Mouse (Mus musculus): Measurements from ENCODE around the gene Mylk.

The Mylk gene

DNA sequence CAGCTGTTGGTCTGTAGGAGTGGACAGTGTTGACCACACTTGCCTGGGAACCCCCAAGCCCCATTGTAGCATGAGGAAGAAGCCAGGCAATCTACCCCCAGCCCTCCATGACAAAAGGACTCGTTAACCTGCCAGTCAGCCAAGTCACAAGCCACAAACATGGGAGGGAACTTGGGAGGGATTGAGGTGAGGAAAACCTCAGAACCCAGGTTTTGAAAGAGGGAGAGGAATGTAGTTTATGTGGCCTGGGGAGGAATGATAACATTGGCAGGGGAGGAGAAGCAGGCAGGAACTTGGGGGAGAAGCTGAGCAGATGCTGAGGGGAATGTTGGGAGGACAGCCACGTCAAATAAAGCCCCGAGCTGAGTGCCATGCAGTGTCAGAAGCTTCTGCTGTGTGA lies 196.9 kb downstream of the Mylk start:
- no peak for DNase-seq (ENCODE audit: low read depth)

DNA sequence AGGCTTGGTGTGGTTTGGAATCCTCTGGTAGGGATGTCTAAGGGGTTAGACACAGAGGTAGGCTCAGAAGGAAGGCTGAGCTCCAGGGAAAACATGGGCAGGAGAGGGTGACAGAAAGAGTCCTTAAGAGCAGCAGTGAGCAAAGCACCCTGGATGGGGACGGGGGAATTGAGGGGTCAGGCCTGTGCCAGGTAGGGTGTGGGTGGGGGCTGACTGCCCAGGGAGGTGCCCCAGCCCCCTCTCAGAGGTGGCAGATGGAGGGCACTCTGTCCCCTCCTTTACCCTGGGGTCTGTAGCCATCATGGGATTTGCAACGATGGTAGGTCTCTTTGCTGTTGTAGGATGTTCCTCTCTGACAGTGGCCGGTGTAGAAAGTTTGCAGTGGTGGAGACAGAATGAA lies 201.3 kb downstream of the Mylk start:
- DNase-seq (ENCODE audit: low read depth): no peak

DNA sequence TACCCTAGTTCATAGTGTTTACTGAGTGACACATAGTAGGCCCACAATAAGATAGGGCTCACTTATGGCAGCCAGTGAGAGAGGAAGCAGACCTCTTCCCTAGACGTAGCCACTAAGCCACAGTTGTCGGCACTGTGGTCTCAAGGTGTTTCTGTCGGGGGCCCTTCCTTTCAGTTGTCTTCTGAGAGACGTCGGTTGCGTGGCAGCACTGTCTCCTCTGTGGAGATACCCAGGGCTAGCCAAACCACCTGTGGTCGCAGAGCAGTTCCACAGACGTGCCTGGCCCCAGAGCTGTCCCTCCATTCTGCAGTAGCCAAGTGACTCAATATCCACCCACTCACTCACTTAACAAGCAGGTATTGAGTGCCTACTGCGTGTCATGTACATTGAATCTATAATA lies 205.9 kb downstream of the Mylk start:
- DNase-seq (ENCODE audit: low read depth): no peak

DNA sequence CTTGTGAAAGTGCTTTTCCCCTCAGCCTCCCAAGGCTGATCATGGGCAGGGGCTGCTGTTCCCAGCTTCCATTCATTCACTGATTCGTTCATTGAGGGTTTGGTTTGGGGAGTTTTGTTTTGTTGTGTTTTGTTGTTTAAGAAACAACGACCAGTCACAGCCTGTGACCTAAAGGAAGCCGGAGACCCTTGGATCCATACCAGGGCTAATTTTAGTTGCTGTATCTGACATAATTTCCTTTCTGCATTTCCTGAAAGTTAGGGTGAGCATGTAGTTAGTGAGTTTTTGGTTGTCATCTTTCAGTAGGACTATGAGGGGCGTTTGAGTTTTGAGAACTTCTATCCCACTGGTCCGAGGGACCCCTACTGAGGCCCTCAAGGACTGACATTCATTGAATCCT lies 207.2 kb downstream of the Mylk start:
- no peak for DNase-seq (ENCODE audit: low read depth)

DNA sequence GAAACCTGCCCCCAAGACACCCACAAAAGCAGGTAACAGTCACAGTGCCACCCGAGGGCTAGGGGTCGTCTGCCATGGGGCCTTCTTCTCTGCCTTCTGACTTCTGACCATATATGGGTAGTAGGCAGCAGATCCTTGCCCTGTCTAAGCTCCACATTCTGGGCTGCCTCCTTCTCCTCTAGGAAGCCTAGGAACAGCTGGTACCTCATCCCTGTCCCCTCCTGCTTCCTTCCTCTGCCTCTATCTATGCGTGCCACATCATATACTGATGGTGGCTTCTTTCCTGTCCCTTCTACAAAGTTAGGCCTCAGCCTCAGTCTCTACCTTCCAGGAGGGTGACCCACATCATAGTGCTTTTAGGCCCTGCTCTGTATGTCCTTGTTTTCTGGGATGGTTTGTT lies 207.8 kb downstream of the Mylk start:
- DNase-seq (ENCODE audit: low read depth): no peak

DNA sequence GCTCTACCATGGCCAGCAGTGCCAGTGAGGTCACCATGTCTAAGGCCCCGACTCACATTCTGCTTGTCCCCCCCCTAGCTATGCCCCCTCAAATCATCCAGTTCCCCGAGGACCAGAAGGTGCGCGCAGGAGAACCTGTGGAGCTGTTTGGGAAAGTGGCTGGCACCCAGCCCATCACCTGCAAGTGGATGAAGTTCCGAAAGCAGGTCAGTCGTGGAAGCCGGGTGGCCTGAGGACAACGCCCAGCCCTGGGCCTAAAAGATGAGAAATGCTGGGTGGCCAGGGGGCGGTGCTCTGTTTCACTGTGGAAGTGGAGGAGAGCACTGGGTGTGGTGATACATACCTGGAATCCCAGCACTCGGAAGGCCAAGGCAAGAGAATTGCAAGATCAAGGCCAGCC lies 208.5 kb downstream of the Mylk start:
- DNase-seq (ENCODE audit: low read depth): no peak

DNA sequence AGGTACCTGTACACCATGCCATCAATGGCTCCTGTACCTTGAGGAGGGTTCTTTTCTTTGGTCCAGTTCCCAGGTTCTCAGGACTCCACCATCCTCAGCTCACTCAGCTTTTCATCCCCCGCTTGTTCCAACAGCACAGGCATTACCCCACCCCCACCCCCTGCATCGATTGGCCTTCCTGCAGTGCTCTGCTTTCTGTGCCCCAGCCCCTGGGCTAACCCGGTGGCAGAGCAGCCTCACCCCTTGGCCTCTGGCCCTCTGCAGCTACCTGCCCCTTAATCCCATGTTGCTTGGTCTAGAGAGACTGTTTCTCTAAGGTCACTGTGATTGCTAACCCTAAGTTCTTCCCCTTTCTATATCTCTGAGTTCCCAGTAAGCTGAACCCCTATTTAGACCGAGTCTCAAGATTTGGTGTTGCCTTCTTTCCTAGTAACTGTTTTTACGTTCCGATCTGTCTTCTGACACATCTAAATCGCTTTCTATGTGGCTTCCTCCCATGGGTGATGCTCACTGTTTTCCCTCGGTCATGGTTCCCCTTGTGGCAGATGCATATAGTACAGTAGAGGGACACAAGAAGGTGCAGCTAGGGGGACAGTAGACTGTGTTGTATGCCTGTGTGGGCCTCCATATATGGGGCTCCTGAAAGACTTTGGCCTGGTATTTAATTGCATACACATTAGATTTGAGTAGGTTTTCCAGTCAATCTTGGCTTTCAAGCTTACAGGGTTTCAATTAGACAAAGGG lies 212.6 kb downstream of the Mylk start:
- no peak for DNase-seq (ENCODE audit: low read depth)

DNA sequence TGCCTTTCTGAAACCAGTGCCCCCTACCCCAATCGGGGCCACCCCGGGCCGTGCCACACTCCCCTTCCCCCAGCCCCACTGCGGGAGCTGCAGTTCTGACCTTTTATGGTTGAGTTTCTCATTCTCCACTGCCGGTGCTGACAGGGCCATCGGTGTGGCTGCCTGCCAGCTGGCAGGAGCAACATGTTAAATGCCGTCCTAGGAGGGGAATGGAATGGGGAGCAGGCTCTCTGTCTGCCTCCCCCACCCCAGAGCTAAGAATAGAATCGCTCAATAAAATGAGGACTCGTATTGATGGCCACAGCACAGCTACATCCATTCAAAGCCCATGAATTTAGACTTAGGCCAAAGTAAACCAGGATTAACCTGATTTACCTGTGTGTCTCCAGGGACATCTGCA lies 213.7 kb downstream of the Mylk start:
- DNase-seq (ENCODE audit: low read depth): no peak

DNA sequence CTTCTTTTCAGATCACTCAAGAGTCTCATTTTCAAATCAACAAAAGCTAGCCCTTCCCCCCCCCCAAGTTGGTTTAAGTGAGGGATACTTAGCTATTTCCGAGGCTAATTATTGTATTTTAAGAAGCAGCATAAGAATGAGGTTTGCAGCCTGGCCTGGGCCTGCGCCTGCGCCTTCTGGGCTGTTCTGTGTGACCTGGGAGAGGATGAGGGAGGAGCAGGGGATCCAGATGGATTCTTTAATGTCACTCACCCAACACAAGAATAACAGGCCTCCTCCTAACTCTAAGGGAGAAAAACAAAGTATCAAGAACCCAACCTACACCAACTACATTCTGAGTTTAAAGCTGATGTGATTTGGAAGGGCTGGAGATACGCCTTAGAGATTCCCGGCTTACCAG lies 214.3 kb downstream of the Mylk start:
- no peak for DNase-seq (ENCODE audit: low read depth)

DNA sequence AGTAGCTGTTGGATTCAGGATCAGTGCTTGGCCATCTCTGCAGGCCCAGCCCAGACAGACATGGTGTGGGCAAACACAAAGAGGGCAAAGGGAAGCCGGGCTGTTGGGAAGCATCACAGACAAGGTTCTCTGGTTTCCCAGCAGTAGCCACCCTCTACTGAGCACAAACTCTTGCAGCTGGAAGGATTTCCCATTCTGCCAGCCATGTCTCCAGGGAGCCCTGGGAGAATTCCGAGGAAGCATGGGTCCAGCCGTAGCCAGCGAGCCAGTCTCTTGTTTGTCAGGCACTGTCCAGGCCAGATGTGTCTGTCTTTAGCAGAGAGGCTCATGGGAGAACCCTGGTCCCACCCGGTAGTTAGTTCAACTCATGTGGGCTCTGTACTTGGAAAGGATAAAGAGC lies 215.2 kb downstream of the Mylk start:
- DNase-seq (ENCODE audit: low read depth): no peak

DNA sequence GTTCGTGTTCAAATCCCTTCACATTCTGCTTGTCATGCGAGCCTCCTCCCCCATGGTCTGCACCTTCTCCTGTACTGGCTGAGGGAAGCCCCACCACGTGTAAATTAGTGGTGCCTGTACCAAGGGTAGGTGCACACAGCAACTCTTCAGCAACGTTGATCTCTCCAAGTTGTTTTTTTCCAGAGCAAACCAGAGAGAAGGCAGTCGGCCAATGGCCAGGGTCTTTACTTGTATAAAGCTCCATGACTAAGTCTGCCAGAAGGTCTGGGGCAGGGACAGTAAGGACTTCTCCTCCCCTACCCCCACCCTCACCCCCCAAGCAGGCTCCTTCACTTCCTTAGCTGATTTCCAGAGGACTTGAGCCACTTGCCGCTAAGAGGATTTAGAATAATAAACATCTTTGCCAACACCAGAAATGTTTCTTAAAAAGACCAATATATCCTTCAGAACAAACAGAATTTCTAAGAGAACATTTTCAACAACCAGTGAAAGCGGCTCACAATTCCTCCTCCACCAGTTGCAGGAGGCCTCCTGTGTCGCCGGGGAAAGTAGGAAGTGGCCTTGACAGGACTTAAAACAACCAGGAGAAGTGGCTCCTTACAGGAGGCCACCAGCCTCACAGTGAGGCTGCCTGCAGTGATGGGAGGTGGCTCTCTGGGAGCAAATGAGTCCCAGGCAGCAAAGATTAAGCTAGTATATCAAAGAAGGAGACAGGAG lies 216.0 kb downstream of the Mylk start:
- no peak for DNase-seq (ENCODE audit: low read depth)

DNA sequence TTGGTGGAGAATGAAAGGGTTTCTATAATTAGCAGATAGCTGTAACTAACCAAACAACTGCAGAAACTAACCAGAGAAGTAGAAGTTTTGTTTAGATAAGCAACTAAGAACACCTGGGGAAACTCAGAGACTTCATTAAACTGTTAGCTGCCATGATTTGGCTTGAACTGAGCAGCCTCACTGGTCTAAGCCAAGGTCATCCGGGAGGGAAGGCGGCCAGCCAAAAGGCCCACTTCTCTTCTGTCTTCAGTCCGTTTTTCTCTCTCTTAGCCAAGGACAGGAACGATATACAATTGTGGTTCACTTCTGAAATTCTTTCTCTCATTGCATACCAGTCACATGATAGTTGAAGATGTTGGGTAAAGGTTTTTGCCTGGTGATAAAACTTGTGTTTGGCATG lies 217.3 kb downstream of the Mylk start:
- no peak for DNase-seq (ENCODE audit: low read depth)

DNA sequence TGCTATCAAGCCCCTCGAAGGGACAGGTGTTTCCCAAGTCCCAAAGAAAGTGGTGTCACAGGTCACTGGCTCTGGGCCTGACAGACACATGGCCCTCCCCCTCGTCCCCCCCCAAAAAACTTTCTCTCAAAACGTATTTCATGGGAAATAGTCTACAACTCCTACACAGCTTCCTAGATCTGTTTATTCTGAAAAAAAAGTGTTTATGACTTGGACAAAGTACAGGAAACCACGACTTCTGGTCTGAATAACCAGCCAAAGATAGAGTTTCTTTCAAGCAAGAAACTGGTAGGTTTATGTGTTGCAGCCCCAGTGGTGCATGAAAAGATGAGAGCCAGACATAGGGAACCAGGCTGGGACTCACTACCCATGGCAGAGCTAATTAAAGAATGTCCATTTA lies 218.0 kb downstream of the Mylk start:
- DNase-seq (ENCODE audit: low read depth): no peak

DNA sequence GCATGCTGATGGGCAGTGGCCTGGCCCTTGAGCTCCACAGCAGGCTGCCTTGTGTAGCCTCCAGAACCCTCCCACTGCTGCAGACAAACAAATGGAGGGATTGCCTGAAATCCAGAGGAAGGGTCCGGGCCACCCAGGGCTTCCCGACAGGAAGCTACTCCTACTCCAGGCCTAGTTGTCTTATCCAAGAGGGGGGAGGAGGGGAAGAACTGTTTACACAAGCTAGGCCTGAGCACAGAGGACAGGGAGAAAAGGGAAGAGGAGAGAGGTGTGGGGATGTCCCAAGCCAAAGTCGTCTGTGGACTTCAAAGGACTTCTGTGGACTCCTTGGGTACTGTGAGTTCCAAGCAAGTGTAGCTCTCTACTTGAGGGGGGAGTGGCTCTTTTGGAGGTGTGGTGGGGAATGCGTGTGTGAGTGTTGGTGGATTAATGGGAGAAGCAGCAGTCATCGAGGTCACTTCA lies 221.6 kb downstream of the Mylk start:
- no peak for DNase-seq (ENCODE audit: low read depth)

DNA sequence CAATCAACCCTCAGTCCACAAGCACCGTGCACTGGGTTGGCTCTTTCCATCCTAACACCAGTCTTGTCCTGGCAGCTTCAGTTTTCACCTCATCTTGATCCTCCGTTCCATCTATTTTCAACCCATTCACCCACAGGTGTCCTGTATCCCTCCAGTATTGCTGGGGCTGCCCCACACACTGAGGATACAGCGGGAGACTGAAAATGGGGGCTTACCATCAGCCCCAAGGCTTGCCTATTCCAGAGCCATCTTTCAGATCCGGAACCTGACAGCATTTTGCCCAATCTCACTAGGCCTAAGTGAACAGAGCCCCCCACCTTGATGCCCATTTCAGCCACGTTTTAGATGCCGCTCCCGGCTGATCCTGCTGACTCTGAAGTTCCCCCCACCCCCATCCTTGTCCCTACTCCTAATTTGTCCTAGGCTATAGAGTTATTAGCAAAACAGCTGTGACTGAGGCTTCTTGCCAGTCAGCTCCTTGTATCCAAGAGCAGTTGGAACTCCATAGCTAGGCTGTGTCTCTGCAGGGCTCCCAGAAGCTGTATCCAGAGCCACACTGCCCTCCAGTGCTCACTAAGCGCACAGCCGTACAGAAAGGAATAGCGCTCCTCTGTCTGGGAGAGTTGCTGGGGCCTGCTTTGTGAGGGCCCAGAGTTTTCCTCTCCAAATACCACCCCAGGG lies 222.2 kb downstream of the Mylk start:
- no peak for DNase-seq (ENCODE audit: low read depth)

DNA sequence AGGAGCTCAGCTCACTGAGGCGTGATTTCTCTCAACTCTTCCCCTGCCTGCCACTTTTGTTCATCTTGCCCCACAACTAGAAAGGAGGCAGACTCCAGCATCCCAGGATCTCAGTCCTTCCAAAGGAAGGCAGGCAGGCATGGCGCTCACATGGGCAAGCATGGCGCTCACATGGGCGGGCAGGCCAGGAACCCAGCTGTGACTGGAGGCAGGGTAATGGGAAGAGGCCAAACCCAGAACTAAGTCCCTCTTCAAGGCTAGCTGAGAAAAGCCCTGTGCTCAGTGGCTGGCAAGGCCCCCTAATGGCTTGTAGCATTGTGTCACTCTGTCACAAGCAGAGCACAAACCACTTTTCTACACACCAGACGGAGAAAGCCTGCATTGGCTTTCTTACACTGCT lies 223.2 kb downstream of the Mylk start:
- no peak for DNase-seq (ENCODE audit: low read depth)

DNA sequence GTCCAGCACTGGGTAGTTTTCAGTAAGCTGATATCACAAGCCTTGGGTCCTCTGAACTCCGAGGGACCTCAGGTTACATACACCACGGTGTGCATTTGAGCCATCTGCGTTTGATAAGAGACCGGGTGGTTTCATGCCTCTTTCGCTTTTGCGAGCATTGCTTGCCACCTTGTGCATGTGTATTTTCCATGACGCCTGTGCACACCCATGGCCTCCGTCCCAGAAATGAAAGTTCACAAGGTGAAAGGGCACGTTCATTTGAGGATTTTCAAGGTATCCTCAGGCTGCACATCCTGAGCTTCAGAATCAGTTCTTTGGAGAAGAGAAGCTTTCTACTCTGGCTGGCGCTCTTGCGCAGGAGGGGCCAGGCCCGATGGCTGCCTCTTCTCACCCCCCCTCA lies 227.5 kb downstream of the Mylk start:
- DNase-seq (ENCODE audit: low read depth): no peak

DNA sequence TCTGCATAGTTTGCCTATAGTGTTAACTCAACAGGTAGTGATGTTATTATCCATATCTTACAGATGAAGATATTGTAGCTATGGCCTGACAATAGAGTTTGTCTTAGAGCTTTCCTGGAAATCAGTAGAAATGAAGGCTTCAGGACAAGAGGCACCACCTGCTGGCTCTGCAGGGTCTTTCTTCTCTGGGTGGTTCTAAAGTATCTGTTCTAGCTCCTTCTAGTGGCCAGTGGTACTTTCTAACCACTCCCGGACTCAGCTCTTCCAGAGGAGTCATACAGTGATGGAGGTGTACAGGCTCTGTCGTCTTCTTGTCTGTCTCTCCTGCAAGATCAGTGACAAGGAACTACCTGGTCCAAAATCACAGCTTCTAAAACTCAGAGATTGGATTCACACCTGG lies 230.5 kb downstream of the Mylk start:
- DNase-seq (ENCODE audit: low read depth): no peak

DNA sequence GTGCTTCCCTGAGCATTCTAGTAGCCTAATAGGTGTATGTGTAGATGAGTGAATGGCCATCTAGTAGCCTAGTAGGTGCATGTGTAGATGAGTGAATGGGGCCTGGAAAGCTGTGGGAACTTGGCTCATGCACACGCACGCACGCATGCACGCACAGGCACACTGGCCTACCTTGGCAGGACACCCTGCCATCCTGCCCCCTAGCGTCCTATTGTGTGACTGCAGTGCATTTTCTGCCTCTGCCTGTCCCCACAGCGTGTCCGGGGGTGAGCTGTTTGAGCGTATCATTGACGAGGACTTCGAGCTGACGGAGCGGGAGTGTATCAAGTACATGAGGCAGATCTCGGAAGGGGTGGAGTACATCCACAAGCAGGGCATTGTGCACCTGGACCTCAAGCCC lies 231.6 kb downstream of the Mylk start:
- no peak for DNase-seq (ENCODE audit: low read depth)

DNA sequence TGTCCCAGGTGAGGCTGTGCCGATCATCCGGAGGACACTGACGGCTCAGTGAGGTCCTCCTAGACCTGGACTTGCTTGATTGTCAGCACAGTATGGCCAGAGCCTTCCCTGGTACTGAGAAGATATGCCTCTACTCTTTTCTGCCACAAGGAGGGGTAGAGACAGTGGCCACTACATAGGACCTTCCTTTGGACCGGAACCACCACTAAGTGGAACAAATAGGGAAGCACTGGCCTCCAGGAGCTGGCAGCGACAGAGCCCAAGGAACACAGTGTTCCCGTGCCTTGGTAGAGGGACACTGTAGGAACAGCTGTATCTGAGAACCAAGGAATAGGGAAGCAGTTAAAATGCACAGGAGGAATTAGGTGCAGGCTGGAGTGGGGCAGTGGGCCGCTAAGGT lies 233.0 kb downstream of the Mylk start:
- DNase-seq (ENCODE audit: low read depth): no peak

DNA sequence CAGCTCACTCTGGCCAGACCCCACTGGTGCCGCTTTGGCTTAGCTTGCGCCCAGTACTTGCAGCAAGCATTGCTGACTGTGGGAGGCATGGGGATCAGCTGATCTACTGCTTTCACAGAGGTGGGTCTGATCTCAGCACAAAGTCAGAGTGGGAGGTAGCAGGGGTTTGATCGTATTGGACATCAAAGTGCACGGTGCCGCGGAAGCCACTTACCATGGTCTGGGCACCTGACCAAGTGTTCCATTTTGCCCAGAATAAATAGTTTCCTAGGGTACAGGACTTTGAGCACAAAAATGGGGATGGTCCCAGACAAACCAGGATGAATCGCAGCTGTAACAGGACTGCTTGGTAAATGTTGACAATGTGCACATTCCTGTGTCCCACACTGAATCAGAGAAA lies 236.0 kb downstream of the Mylk start:
- no peak for DNase-seq (ENCODE audit: low read depth)

DNA sequence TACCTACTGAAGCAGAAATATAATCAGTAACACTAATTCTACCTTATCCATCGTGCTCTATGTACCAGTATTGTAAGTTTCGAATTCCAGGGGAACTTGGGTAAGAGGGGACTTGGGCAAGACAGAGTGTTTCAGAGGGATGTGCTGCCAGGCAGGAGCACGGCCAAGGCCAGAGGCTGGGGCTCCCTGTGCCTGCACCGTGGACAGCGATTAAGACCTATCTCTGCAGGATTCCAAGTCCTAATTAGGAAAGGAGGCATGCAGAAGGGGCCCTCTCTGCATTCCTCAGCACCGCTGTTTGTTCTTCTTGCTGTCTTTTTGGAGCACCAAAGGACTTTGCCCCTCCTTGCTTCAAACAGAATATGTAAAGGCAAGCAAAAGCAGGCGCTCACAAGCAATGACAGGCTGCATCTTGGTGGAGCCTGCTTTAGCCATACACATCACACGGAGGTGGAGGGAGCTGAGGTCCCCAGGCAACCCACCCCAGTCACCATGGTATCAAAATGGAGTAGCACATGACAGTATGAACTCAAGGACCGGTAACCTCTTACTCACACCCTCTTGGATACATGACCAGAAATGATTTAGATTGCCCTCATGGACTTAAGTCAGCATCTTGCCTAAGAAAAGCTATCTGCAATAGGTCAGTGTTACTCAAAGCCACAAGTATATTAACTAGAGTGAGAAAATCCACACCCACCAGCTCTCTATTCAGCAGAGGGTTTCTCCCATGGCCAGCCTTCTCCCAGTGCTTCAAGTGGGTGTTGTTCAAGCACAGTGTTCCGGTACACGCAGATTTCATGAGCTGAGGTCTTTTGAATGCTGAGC lies 239.4 kb downstream of the Mylk start:
- DNase-seq (ENCODE audit: low read depth): no peak

DNA sequence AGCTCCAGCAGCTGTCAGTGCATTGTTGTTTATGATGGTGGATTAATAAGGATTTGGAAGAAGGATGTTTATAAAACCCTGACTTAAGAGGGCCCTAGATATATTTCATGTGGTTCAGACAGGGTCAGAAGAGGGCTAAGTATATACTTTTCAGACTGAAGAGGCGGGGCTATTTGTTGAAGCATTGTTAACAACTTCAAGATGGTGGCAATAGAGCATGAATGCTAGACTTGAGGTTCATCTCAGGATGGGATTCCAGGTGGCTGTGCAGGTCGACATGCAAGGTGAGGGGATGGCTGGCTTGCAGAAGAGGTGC lies 240.0 kb downstream of the Mylk start:
- no peak for DNase-seq (ENCODE audit: low read depth)

Measured in naive thymus-derived CD4-positive, alpha-beta T cell, adult 2 months (primary cell).